Mouse (Mus musculus) retina, embryonic 14.5 days (tissue): ENCODE measurements around the gene Rasal2.

Source experiments
- DNase-seq: peaks from one replicate; pipeline ENCODE4 v3.0.0-alpha.2; 2015; ENCODE audit warnings: low spot score

Rasal2 gene

GRCm38 (mm10) chr1:157137854-157138241, 274.5 kb downstream of the Rasal2 start:
- DNase-seq: no peak

- no peak for DNase-seq
These were observed 275.1 kb downstream of the Rasal2 start for GRCm38 (mm10) chr1:157137132-157137853.

- no peak for DNase-seq
These were observed 284.2 kb downstream of the Rasal2 start for GRCm38 (mm10) chr1:157128219-157128618.

- no peak for DNase-seq
These were observed 288.6 kb downstream of the Rasal2 start for GRCm38 (mm10) chr1:157123836-157124235.

- DNase-seq: no peak
These were observed 293.2 kb downstream of the Rasal2 start for GRCm38 (mm10) chr1:157119168-157119567.

- DNase-seq: no peak
These were observed 295.0 kb downstream of the Rasal2 start for GRCm38 (mm10) chr1:157117440-157117839.

GRCm38 (mm10) chr1:157114492-157114891, 297.9 kb downstream of the Rasal2 start:
- no peak for DNase-seq

- DNase-seq: no peak
These were observed 302.0 kb downstream of the Rasal2 start for GRCm38 (mm10) chr1:157110287-157110835.

GRCm38 (mm10) chr1:157108580-157108979, 303.8 kb downstream of the Rasal2 start, which contains the start of gene Tex35:
Gene Tex35 (minus strand): TSS chr1:157108680.
- DNase-seq: no peak

- peak; percentile 70 for DNase-seq
These were observed 311.1 kb downstream of the Rasal2 start for GRCm38 (mm10) chr1:157101122-157101865.

GRCm38 (mm10) chr1:157095534-157095933, 316.9 kb downstream of the Rasal2 start:
- DNase-seq: no peak

GRCm38 (mm10) chr1:157092622-157093021, 319.8 kb downstream of the Rasal2 start:
- no peak for DNase-seq

- no peak for DNase-seq
These were observed 320.3 kb downstream of the Rasal2 start for GRCm38 (mm10) chr1:157092140-157092539.

- no peak for DNase-seq
These were observed 321.6 kb downstream of the Rasal2 start for GRCm38 (mm10) chr1:157090835-157091234.

- peak; percentile 94 for DNase-seq
These were observed 326.0 kb downstream of the Rasal2 start for GRCm38 (mm10) chr1:157086097-157086994.
